Comparison of ENCODE assay signal across 24 mouse cellular contexts in genomic region chr3:52625125-52625524, GRCm38 (mm10).
"Had no signal": no experiment of that assay in that cellular context is flagged by ENCODE, and none has a peak within 500 bp of the region (broad histone marks: within the 10 kb centered on the region; RNA-seq: fewer than 3 reads in every experiment).

No protein-coding gene starts in this region.

- H3K4me3 ChIP-seq: heart, adult 2 months; heart, embryonic 12.5 days; hindbrain, embryonic 10.5 days; hindbrain, embryonic 12.5 days; intestine, embryonic 15.5 days; layer of hippocampus, adult 2 months; left cerebral cortex, adult 2 months; limb, embryonic 10.5 days; limb, embryonic 12.5 days had no signal

- ATAC-seq: hindbrain, embryonic 16.5 days; inflammation-experienced regulatory T-cells, adult 6 months; intestine, embryonic 15.5 days; intestine, postnatal 0 days had no signal

- DNase-seq: gastrocnemius, postnatal 10 days; gastrocnemius, postnatal 25 days; heart, adult 11 months; heart, adult 2 months; heart, postnatal 10 days; heart, postnatal 4 days; kidney, adult 18-20 months; kidney, adult 8-10 months; kidney, postnatal 10 days; kidney, postnatal 25 days; kidney, postnatal 4 days; liver had no signal

- H3K27ac ChIP-seq: heart, adult 2 months; hindbrain, embryonic 10.5 days; hindbrain, embryonic 12.5 days; hindbrain, embryonic 14.5 days; intestine, embryonic 15.5 days; layer of hippocampus, adult 2 months; left cerebral cortex, adult 2 months; limb, embryonic 10.5 days; limb, embryonic 12.5 days had no signal
